Mouse (Mus musculus) megakaryocyte, embryonic 14.5 days (primary cell): ENCODE results near the gene Znrf4. TPM values are rescaled to one million over a fixed set of nuclear protein-coding genes. Genes with fewer than 3 reads are reported as not detected.

Experiments
- H3K27me3 ChIP-seq: replicated peaks from 2 replicates; pipeline ENCODE3; 2012; ENCODE audit warnings: inconsistent platforms
- H3K36me3 ChIP-seq: replicated peaks from 2 replicates; pipeline ENCODE3; 2012; ENCODE audit warnings: low read length, inconsistent platforms, mixed read lengths
- H3K4me1 ChIP-seq: 2 replicates; pipeline ENCODE4 v1.6.1; 2012; ENCODE audit warnings: inconsistent platforms
- H3K4me3 ChIP-seq: replicated peaks from 2 replicates; pipeline ENCODE3; 2012; ENCODE audit warnings: moderate library complexity, mild to moderate bottlenecking, inconsistent platforms
- H3K9me3 ChIP-seq: 2 replicates; pipeline ENCODE4 v1.6.1; 2012; ENCODE audit warnings: inconsistent platforms
- FLI1 ChIP-seq: IDR thresholded peaks from 2 replicates; pipeline ENCODE4 v1.6.1; 2012; ENCODE audit warnings: low read length, inconsistent platforms, mixed read lengths
- GATA1 ChIP-seq: IDR thresholded peaks from 3 replicates; pipeline ENCODE4 v1.6.1; 2012; ENCODE audit warnings: mixed read lengths, low read length, inconsistent platforms, borderline replicate concordance
- polyA plus RNA-seq: library from polyadenylated mRNA; stranded (reverse); fragments of >175 nt; gene quantifications from 2 replicates; pipeline ENCODE4 v1.2.3, GENCODE M21; 2012; ENCODE audit warnings: low replicate concordance; ENCODE audit not compliant: insufficient read depth

Gene Znrf4
- polyA plus RNA-seq, 1 experiment: 0.22 TPM

DNA sequence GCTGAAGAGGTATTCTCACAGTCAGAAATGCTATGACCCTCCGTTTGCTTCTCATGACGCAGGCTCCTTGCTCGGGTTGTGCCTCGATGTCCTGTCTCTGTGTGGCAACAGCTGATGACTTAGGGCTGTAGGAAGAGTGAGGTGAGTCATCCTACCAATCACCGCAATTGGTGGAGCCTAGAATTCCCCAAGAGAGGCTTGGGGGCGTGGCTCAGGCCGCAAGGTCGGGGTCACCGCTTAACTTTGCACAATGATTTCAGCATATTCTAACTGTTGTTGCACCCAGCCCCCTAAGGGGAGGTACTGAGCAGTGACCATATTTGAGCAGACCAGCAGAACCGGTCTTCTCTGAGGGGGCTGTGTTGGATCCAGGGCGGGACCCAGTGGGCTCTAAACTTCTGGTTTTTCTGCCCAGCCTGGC lies 34.0 kb downstream of the Znrf4 start:
- H3K36me3 ChIP-seq: no peaks in the 10 kb centered on the region
- peaks cover 72% of the 10 kb centered on the region for H3K27me3 ChIP-seq
- H3K4me3 ChIP-seq: no peak overlapping the region
- H3K4me1 ChIP-seq: peaks cover 73% of the 10 kb centered on the region
- H3K9me3 ChIP-seq: no peaks in the 10 kb centered on the region
- TF ChIP-seq FLI1: no peak
- TF ChIP-seq GATA1: no peak

DNA sequence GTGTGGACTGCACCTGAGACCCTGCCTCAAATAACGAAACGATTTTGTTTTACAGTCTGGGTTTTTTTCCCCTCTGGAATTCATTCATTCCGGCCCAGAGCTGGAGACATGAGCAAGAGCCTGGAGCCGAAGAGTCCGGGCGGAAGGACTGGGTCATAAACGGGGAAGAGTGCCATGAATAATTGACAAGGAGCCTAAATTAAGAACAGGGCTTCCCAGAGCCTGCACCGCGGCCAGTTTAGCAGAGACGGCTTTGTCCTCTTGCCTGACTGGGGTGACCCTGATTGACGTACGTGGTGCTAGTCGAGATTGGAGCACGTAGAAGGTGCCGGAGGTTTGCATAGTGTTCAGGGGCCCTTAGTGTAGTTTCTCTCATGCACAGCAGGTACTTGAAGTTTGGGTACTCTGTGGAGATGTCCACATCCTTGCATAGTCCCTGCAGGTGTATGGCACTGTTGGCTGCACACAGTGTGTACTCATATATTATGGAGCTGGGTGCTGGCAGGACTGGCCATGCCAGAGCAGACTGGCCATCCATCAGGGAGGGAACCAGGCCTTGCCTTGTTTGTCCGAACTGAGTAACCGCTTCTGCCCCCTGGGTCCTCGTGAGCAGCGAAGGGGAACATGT lies 34.9 kb downstream of the Znrf4 start:
- H3K4me3 ChIP-seq: no peak overlapping the region
- peaks cover 73% of the 10 kb centered on the region for H3K27me3 ChIP-seq

GRCm38 (mm10) chr17:56476402-56476752 lies 35.9 kb downstream of the Znrf4 start, which contains the start of gene Ptprs:
Gene Ptprs, minus strand, starts transcription at chr17:56476483.
- Histone ChIP-seq H3K4me3 (peak within 1 kb of the TSS; percentile 95), H3K27me3 (peaks cover 74% of the 10 kb centered on the region), H3K4me1 (peaks cover 85% of the 10 kb centered on the region), H3K36me3 (no peaks in the 10 kb centered on the region), H3K9me3 (no peaks in the 10 kb centered on the region)
- TF ChIP-seq GATA1 (no peak), FLI1 (no peak)

More for the DNA sequence above, 34.9 kb downstream of the Znrf4 start:
- TF ChIP-seq FLI1 (no peak), GATA1 (no peak)
- peaks cover 79% of the 10 kb centered on the region for H3K4me1 ChIP-seq
- H3K9me3 ChIP-seq: no peaks in the 10 kb centered on the region
- H3K36me3 ChIP-seq: no peaks in the 10 kb centered on the region

- TF ChIP-seq FLI1 (no peak), GATA1 (no peak)
- H3K4me3 ChIP-seq: peak overlapping the region; percentile 95
- H3K27me3 ChIP-seq: peaks cover 75% of the 10 kb centered on the region
- no peaks in the 10 kb centered on the region for H3K9me3 ChIP-seq
- no peaks in the 10 kb centered on the region for H3K36me3 ChIP-seq
- peaks cover 87% of the 10 kb centered on the region for H3K4me1 ChIP-seq
Measured at GRCm38 (mm10) chr17:56475584-56476401, 36.4 kb downstream of the Znrf4 start.

DNA sequence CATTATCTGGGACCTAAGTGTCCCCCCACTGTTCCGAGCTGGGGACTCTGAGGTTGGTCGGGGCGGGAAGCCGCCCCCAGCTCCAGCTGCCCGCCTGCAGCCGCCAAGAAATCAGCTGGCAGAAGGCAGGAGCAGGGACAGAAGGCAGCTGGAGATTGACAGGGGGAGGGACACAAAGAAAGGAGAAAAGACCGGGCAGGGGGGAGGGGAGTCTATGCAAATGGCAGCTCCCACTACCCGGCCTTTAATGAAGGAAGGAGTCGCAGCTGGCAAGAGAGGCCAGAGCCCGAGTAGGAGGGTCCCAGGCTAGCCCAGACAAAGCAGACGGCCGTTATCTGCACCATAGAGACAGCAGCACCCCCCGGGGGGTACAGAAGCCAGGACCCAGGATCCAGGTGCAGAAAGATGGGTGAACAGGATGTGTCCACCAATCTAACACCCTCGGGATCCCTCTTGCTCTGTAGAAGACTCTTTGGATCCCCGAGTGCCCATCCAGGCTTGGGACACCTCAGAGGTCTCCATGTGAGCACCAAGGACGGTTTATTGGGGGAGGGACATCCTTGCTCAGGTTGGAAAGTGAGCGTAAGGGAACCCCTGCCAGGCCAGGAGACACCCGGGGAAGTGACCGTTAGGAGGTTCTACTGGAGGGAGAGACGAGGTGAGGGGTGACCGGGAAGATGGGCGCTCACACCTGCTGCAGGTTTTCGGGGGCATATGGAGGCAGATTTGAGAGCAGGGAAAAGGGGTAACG lies 37.2 kb downstream of the Znrf4 start:
- Histone ChIP-seq H3K27me3 (peaks cover 83% of the 10 kb centered on the region), H3K4me3 (peak overlapping the region; percentile 95), H3K36me3 (no peaks in the 10 kb centered on the region), H3K4me1 (peaks cover 88% of the 10 kb centered on the region), H3K9me3 (no peaks in the 10 kb centered on the region)
- TF ChIP-seq GATA1 (no peak), FLI1 (no peak)

- peaks cover 89% of the 10 kb centered on the region for H3K4me1 ChIP-seq
Measured at GRCm38 (mm10) chr17:56474311-56474830, 37.9 kb downstream of the Znrf4 start.

DNA sequence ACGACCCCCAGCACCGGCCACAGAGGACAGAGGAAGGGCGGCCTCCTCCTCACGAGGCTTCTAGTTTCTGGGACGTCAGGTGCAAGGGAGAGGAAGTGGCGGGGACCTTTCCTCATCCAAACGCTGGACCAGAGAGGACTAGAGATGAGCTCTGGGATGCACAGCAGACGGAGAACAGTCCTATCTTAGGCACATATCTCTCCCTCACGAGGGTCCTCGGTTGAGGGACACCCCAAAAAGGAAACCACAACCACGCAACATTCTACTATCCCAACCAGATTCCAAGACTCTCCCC lies 38.7 kb downstream of the Znrf4 start:
- H3K27me3 ChIP-seq: peaks cover 94% of the 10 kb centered on the region
- peaks cover 91% of the 10 kb centered on the region for H3K4me1 ChIP-seq
- H3K36me3 ChIP-seq: peaks cover 1% of the 10 kb centered on the region
- H3K9me3 ChIP-seq: peaks cover 5% of the 10 kb centered on the region
- TF ChIP-seq FLI1 (no peak), GATA1 (no peak)
- H3K4me3 ChIP-seq: peak overlapping the region; percentile 95

More at GRCm38 (mm10) chr17:56474311-56474830, 37.9 kb downstream of the Znrf4 start:
- Histone ChIP-seq H3K36me3 (no peaks in the 10 kb centered on the region), H3K4me3 (peak overlapping the region; percentile 95), H3K9me3 (no peaks in the 10 kb centered on the region), H3K27me3 (peaks cover 89% of the 10 kb centered on the region)
- TF ChIP-seq FLI1 (no peak), GATA1 (no peak)

- H3K27me3 ChIP-seq: peaks cover 94% of the 10 kb centered on the region
- TF ChIP-seq GATA1 (no peak), FLI1 (no peak)
Measured at GRCm38 (mm10) chr17:56472733-56473610, 39.3 kb downstream of the Znrf4 start.

DNA sequence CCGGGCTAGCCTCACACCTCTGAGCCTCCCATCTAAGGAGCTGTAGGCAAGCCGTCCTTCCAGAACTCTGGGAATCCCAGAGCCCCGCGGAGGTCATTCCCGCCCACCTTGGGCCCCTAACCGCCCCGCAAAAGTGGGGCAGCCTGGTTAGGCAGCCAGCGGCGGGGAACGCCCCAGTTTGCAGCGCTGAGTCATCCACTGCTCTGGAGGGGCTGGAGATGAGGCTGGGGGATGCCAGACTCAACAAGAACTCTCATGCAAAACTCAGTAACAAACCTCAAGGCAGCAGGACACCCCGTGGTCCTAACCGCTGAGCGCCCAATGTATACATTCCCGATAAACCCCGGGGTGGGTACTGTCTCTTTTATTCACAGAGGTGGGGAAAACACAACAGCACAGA lies 40.1 kb downstream of the Znrf4 start:
- H3K27me3 ChIP-seq: peaks cover 91% of the 10 kb centered on the region
- peaks cover 5% of the 10 kb centered on the region for H3K36me3 ChIP-seq
- H3K9me3 ChIP-seq: peaks cover 10% of the 10 kb centered on the region
- peak overlapping the region; percentile 95 for H3K4me3 ChIP-seq
- peaks cover 88% of the 10 kb centered on the region for H3K4me1 ChIP-seq
- TF ChIP-seq GATA1 (no peak), FLI1 (no peak)

More at GRCm38 (mm10) chr17:56472733-56473610, 39.3 kb downstream of the Znrf4 start:
- H3K36me3 ChIP-seq: peaks cover 5% of the 10 kb centered on the region
- H3K4me3 ChIP-seq: peak overlapping the region; percentile 95
- peaks cover 10% of the 10 kb centered on the region for H3K9me3 ChIP-seq
- H3K4me1 ChIP-seq: peaks cover 90% of the 10 kb centered on the region
